Mouse (Mus musculus) brain, embryonic 14.5 days (tissue): Measurements from ENCODE around the gene Rabep1.

Experiments used
- CTCF ChIP-seq: fragments of 200-500 bp; IDR thresholded peaks from 2 replicates; pipeline ENCODE4 v1.5.1; 2012; ENCODE audit warnings: inconsistent platforms, mild to moderate bottlenecking, moderate library complexity, borderline replicate concordance; ENCODE audit not compliant: insufficient read depth, insufficient read length; ENCODE audit errors: extremely low read depth
- POLR2A ChIP-seq: fragments of 200-500 bp; IDR thresholded peaks from 2 replicates; pipeline ENCODE4 v1.6.1; 2012; ENCODE audit warnings: mild to moderate bottlenecking, inconsistent platforms, borderline replicate concordance; ENCODE audit not compliant: poor library complexity, insufficient read depth, insufficient read length, severe bottlenecking; ENCODE audit errors: extremely low read depth

- TF ChIP-seq CTCF (no peak), POLR2A (no peak)
These were observed 73.3 kb downstream of the Rabep1 start for GRCm38 (mm10) chr11:70917896-70918295.
